Mouse (Mus musculus) large intestine, adult 2 months (tissue): Measurements from ENCODE around the gene Tmem262. TPM values are rescaled to one million over a fixed set of nuclear protein-coding genes. Genes with fewer than 3 reads are reported as not detected.

ENCODE experiments used
- polyA plus RNA-seq: library from polyadenylated mRNA; depleted of rRNA; stranded (reverse); fragments of >200 nt; gene quantifications from 2 replicates; pipeline ENCODE4 v1.2.3, GENCODE M21; 2012; rRNA removed

The Tmem262 gene
- polyA plus RNA-seq, 1 experiment: 0.37 TPM

Other genes with a start within 250 kb of the Tmem262 start
- gene Frmd8, start 204.8 kb upstream of the Tmem262 start, polyA plus RNA-seq: 24.6 and 48.3 TPM in 2 replicates
- 16.0 and 122 TPM in 2 replicates for gene Slc25a45, start 202.2 kb upstream of the Tmem262 start, polyA plus RNA-seq
- 1.1 and 2.1 TPM in 2 replicates for gene Tigd3, start 185.9 kb upstream of the Tmem262 start, polyA plus RNA-seq
- gene Dpf2, start 167.0 kb upstream of the Tmem262 start, polyA plus RNA-seq: 69.6 and 84.6 TPM in 2 replicates
- 20.1 and 26.0 TPM in 2 replicates for gene Cdc42ep2, start 155.2 kb upstream of the Tmem262 start, polyA plus RNA-seq
- 44.6 and 56.0 TPM in 2 replicates for gene Pola2, start 115.8 kb upstream of the Tmem262 start, polyA plus RNA-seq
- gene Slc22a20, start 93.9 kb upstream of the Tmem262 start, polyA plus RNA-seq: 0.05 TPM in 1 of 2 replicates, not detected in the other
- gene Capn1, start 64.1 kb upstream of the Tmem262 start, polyA plus RNA-seq: 102 and 120 TPM in 2 replicates
- 76.7 and 86.7 TPM in 2 replicates for gene Syvn1, start 33.5 kb upstream of the Tmem262 start, polyA plus RNA-seq
- gene Mrpl49, start 22.2 kb upstream of the Tmem262 start, polyA plus RNA-seq: 25.2 and 26.8 TPM in 2 replicates
- gene Fau, start 22.2 kb upstream of the Tmem262 start, polyA plus RNA-seq: 1,267 and 1,718 TPM in 2 replicates
- gene Znhit2, start 18.8 kb upstream of the Tmem262 start, polyA plus RNA-seq: 34.9 and 42.3 TPM in 2 replicates
- 66.0 and 68.4 TPM in 2 replicates for gene Tm7sf2, start 11.7 kb upstream of the Tmem262 start, polyA plus RNA-seq
- gene Vps51, start 2.8 kb upstream of the Tmem262 start, polyA plus RNA-seq: 77.1 and 79.7 TPM in 2 replicates
- 0.50 TPM in 1 of 2 replicates, not detected in the other for gene Gm28374, start 2.2 kb downstream of the Tmem262 start, polyA plus RNA-seq
- gene Zfpl1, start 4.9 kb downstream of the Tmem262 start, polyA plus RNA-seq: 79.9 and 96.7 TPM in 2 replicates
- gene Cdca5, start 5.0 kb downstream of the Tmem262 start, polyA plus RNA-seq: 11.6 and 15.7 TPM in 2 replicates
- gene AC131692.1, start 14.4 kb downstream of the Tmem262 start, polyA plus RNA-seq: 0.15 TPM in 1 of 2 replicates, not detected in the other
- 1,535 and 1,726 TPM in 2 replicates for gene Naaladl1, start 25.7 kb downstream of the Tmem262 start, polyA plus RNA-seq
- gene Sac3d1, start 38.6 kb downstream of the Tmem262 start, polyA plus RNA-seq: 21.4 and 24.2 TPM in 2 replicates
- 40.7 and 47.6 TPM in 2 replicates for gene Snx15, start 48.3 kb downstream of the Tmem262 start, polyA plus RNA-seq
- gene Batf2, start 61.0 kb downstream of the Tmem262 start, polyA plus RNA-seq: 123 and 147 TPM in 2 replicates
- gene Arl2, start 61.5 kb downstream of the Tmem262 start, polyA plus RNA-seq: 68.6 and 69.0 TPM in 2 replicates
- 1.2 and 1.9 TPM in 2 replicates for gene Majin, start 104.4 kb downstream of the Tmem262 start, polyA plus RNA-seq
- gene Gpha2, start 146.3 kb downstream of the Tmem262 start, polyA plus RNA-seq: 0.48 and 0.70 TPM in 2 replicates
- 38.1 and 44.0 TPM in 2 replicates for gene Ppp2r5b, start 155.8 kb downstream of the Tmem262 start, polyA plus RNA-seq
- 23.3 and 32.0 TPM in 2 replicates for gene Atg2a, start 161.6 kb downstream of the Tmem262 start, polyA plus RNA-seq
- gene Ehd1, start 196.7 kb downstream of the Tmem262 start, polyA plus RNA-seq: 142 and 291 TPM in 2 replicates
- gene Cdc42bpg, start 226.4 kb downstream of the Tmem262 start, polyA plus RNA-seq: 20.7 and 32.6 TPM in 2 replicates